In genomic region chr4:134869815-134870375, GRCm38 (mm10) we compare ENCODE assay signal across 12 mouse cellular contexts. TPM values are rescaled to one million over a fixed set of nuclear protein-coding genes. Genes with fewer than 3 reads are reported as not detected.
DNase-seq lines count a peak whose midpoint lies in the region; ATAC-seq and TF ChIP-seq lines count a peak whose summit lies in the region.
"Had no signal": no experiment of that assay in that cellular context is flagged by ENCODE, and none has a peak within 500 bp of the region (broad histone marks: within the 10 kb centered on the region; RNA-seq: fewer than 3 reads in every experiment).

No protein-coding gene starts in this region.

- peak overlapping the region; percentile 51 for H3K4me2 ChIP-seq in lung, embryonic 14.5 days
- peak overlapping the region; percentile 28; the same call in 1 of the 2 replicates for H3K4me2 ChIP-seq in embryonic facial prominence, embryonic 11.5 days (ENCODE audit: low read depth, low read length)
- peak overlapping the region; percentile 51 for H3K4me2 ChIP-seq in intestine, embryonic 15.5 days (replicated peaks)
- H3K4me2 ChIP-seq: neural tube, embryonic 15.5 days had no signal

- WGBS in lung, embryonic 14.5 days, result 44% methylated on average over 7 of the region's 7 CpGs
- WGBS in embryonic facial prominence, embryonic 11.5 days, result 42% methylated on average over 7 of the region's 7 CpGs
- 55% methylated on average over 7 of the region's 7 CpGs for WGBS in intestine, embryonic 15.5 days

- H3K4me3 ChIP-seq in lung, embryonic 14.5 days (ENCODE audit: low read depth, low read length), result peak overlapping the region; percentile 12; the same call in 1 of the 2 replicates
- H3K4me3 ChIP-seq in embryonic facial prominence, embryonic 11.5 days (ENCODE audit: low read depth, low read length), result 0 out of 2 replicates have a peak overlapping the region, but pooled peaks have one; percentile 1
- H3K4me3 ChIP-seq in intestine, embryonic 15.5 days (replicated peaks), result no peak overlapping the region
- H3K4me3 ChIP-seq: neural tube, embryonic 15.5 days had no signal

- H3K27ac ChIP-seq in lung, embryonic 14.5 days (ENCODE audit: low read depth), result no peak overlapping the region
- no peak overlapping the region for H3K27ac ChIP-seq in embryonic facial prominence, embryonic 11.5 days (replicated peaks; ENCODE audit: low read depth, low read length)
- H3K27ac ChIP-seq in intestine, embryonic 15.5 days, result no peak overlapping the region
- H3K27ac ChIP-seq: macrophage; neural tube, embryonic 15.5 days had no signal

- ATAC-seq in lung, embryonic 14.5 days (ENCODE audit: insufficient read depth), result no peak; the same call in 1 of the 2 replicates
- no peak for ATAC-seq in embryonic facial prominence, embryonic 11.5 days (replicated peaks; ENCODE audit: insufficient number of reproducible peaks, low FRiP score, low TSS enrichment, low read depth)
- ATAC-seq in intestine, embryonic 15.5 days, result no peak
- ATAC-seq in megakaryocyte progenitor cell, adult 5-6 weeks (replicated peaks; ENCODE audit: poor library complexity), result 0 out of 2 replicates have a peak, but pooled peaks have one; percentile 20
- ATAC-seq: Patski had no signal

- no peak for TF ChIP-seq CTCF in lung, embryonic 14.5 days (IDR thresholded peaks at IDR 0.05; ENCODE audit: low read depth)

- DNase-seq in lung, embryonic 14.5 days, result no peak
- DNase-seq in lung, adult 18-20 months, result no peak
- no peak for DNase-seq in embryonic facial prominence, embryonic 11.5 days (ENCODE audit: low spot score)
- DNase-seq in embryo, embryonic 9.5 days (ENCODE audit: extremely low spot score), result no peak
- no peak for DNase-seq in ovary, adult 18-20 months (ENCODE audit: low spot score)

- no peaks in the 10 kb centered on the region for H3K9me3 ChIP-seq in lung, embryonic 14.5 days (ENCODE audit: low read depth, low read length)
- H3K9me3 ChIP-seq in embryonic facial prominence, embryonic 11.5 days (replicated peaks; ENCODE audit: control insufficient read depth, low read length), result no peaks in the 10 kb centered on the region
- H3K9me3 ChIP-seq in intestine, embryonic 15.5 days, result no peaks in the 10 kb centered on the region
- H3K9me3 ChIP-seq: neural tube, embryonic 15.5 days had no signal

- H3K36me3 ChIP-seq in lung, embryonic 14.5 days (ENCODE audit: insufficient read depth), result no peaks in the 10 kb centered on the region
- no peaks in the 10 kb centered on the region for H3K36me3 ChIP-seq in embryonic facial prominence, embryonic 11.5 days (replicated peaks; ENCODE audit: control insufficient read depth, insufficient read depth, low read depth, low read length)
- H3K36me3 ChIP-seq in intestine, embryonic 15.5 days, result no peaks in the 10 kb centered on the region
- H3K36me3 ChIP-seq: neural tube, embryonic 15.5 days had no signal

- H3K27me3 ChIP-seq in lung, embryonic 14.5 days (ENCODE audit: insufficient read depth, low read length), result peaks cover 22% of the 10 kb centered on the region
- 0 out of 2 replicates have a peak, but pooled peaks cover 5% of the 10 kb centered on the region for H3K27me3 ChIP-seq in embryonic facial prominence, embryonic 11.5 days (ENCODE audit: control insufficient read depth, insufficient read depth, low read length)
- H3K27me3 ChIP-seq in intestine, embryonic 15.5 days (replicated peaks), result peaks cover 18% of the 10 kb centered on the region; the same call in 1 of the 2 replicates
- H3K27me3 ChIP-seq: Patski had no signal

- H3K4me1 ChIP-seq in lung, embryonic 14.5 days (ENCODE audit: insufficient read depth), result 0 out of 2 replicates have a peak, but pooled peaks cover 3% of the 10 kb centered on the region
- no peaks in the 10 kb centered on the region; the same call in 1 of the 2 replicates for H3K4me1 ChIP-seq in embryonic facial prominence, embryonic 11.5 days (ENCODE audit: control insufficient read depth, insufficient read depth, low read length)
- H3K4me1 ChIP-seq in intestine, embryonic 15.5 days (replicated peaks), result 0 out of 2 replicates have a peak, but pooled peaks cover 8% of the 10 kb centered on the region
- H3K4me1 ChIP-seq: neural tube, embryonic 15.5 days had no signal

- H3K9ac ChIP-seq in lung, embryonic 14.5 days, result peak overlapping the region; percentile 20
- H3K9ac ChIP-seq in embryonic facial prominence, embryonic 11.5 days (replicated peaks; ENCODE audit: low read length), result peak overlapping the region; percentile 18; the same call in 1 of the 2 replicates
- H3K9ac ChIP-seq in intestine, embryonic 15.5 days, result peak overlapping the region; percentile 15; the same call in 1 of the 2 replicates
- H3K9ac ChIP-seq: neural tube, embryonic 15.5 days had no signal

RNA-seq across cellular contexts. Expression of gene Rhd, which starts 5.6 kb away (rescaled TPM):
- 1.6 and 1.7 TPM in 2 replicates for polyA plus RNA-seq in lung, embryonic 14.5 days (2014; fragmentation: Nextera tagmentation; extraction: Ambion mirVana)
- 13.7 and 19.7 TPM in 2 replicates for polyA plus RNA-seq in embryonic facial prominence, embryonic 11.5 days (2014; fragmentation: Nextera tagmentation; extraction: Ambion mirVana)
- 7.9 and 8.4 TPM in 2 replicates for polyA plus RNA-seq in intestine, embryonic 15.5 days (2015; fragmentation: Nextera tagmentation; extraction: Ambion mirVana)
- 8.0 and 15.9 TPM in 2 replicates for total RNA-seq in megakaryocyte progenitor cell, adult 5-6 weeks (2015)
- 15.3 and 29.2 TPM in 2 replicates for total RNA-seq in megakaryocyte progenitor cell, adult 5-6 weeks (2017)
- polyA plus RNA-seq: large intestine, adult 2 months; macrophage; small intestine, adult 2 months had no signal

RNA-seq across cellular contexts. Expression of gene Maco1, which starts 16.8 kb away (rescaled TPM):
- 34.4 and 36.5 TPM in 2 replicates for polyA plus RNA-seq in lung, embryonic 14.5 days (2014; fragmentation: Nextera tagmentation; extraction: Ambion mirVana)
- 47.0 and 47.8 TPM in 2 replicates for polyA plus RNA-seq in embryonic facial prominence, embryonic 11.5 days (2014; fragmentation: Nextera tagmentation; extraction: Ambion mirVana)
- polyA plus RNA-seq in intestine, embryonic 15.5 days (2015; fragmentation: Nextera tagmentation; extraction: Ambion mirVana), result 28.6 and 31.2 TPM in 2 replicates
- total RNA-seq in megakaryocyte progenitor cell, adult 5-6 weeks (2015), result 31.4 and 33.0 TPM in 2 replicates
- 34.2 and 38.5 TPM in 2 replicates for total RNA-seq in megakaryocyte progenitor cell, adult 5-6 weeks (2017)

RNA-seq across cellular contexts. Expression of gene Tmem50a, which starts 44.9 kb away (rescaled TPM):
- polyA plus RNA-seq in lung, embryonic 14.5 days (2014; fragmentation: Nextera tagmentation; extraction: Ambion mirVana), result 151 and 155 TPM in 2 replicates
- polyA plus RNA-seq in embryonic facial prominence, embryonic 11.5 days (2014; fragmentation: Nextera tagmentation; extraction: Ambion mirVana), result 148 and 151 TPM in 2 replicates
- polyA plus RNA-seq in intestine, embryonic 15.5 days (2015; fragmentation: Nextera tagmentation; extraction: Ambion mirVana), result 146 and 154 TPM in 2 replicates
- total RNA-seq in megakaryocyte progenitor cell, adult 5-6 weeks (2015), result 216 and 219 TPM in 2 replicates
- 248 and 276 TPM in 2 replicates for total RNA-seq in megakaryocyte progenitor cell, adult 5-6 weeks (2017)

RNA-seq across cellular contexts. Expression of gene Rsrp1, which starts 53.5 kb away (rescaled TPM):
- 341 and 344 TPM in 2 replicates for polyA plus RNA-seq in lung, embryonic 14.5 days (2014; fragmentation: Nextera tagmentation; extraction: Ambion mirVana)
- 351 and 368 TPM in 2 replicates for polyA plus RNA-seq in embryonic facial prominence, embryonic 11.5 days (2014; fragmentation: Nextera tagmentation; extraction: Ambion mirVana)
- polyA plus RNA-seq in intestine, embryonic 15.5 days (2015; fragmentation: Nextera tagmentation; extraction: Ambion mirVana), result 450 and 479 TPM in 2 replicates
- total RNA-seq in megakaryocyte progenitor cell, adult 5-6 weeks (2015), result 413 and 462 TPM in 2 replicates
- total RNA-seq in megakaryocyte progenitor cell, adult 5-6 weeks (2017), result 119 and 154 TPM in 2 replicates
